Mouse (Mus musculus): ENCODE data around the gene Epp13.

- no peak for TF ChIP-seq POLR2A (IDR thresholded peaks at IDR 0.05; ENCODE audit: low read depth, low read length)
- TF ChIP-seq MAZ (IDR thresholded peaks at IDR 0.05; ENCODE audit: low read depth, low read length) = no peak
- TF ChIP-seq CTCF (conservative IDR thresholded peaks at IDR 0.05 in 1 of 2, IDR thresholded peaks at IDR 0.05 in 1 of 2; ENCODE audit: low read depth in 2 of 2, low read length in 2 of 2) = no peak
- no peak for TF ChIP-seq MAFK (IDR thresholded peaks at IDR 0.05; ENCODE audit: insufficient replicate concordance, low read length)
- TF ChIP-seq JUN (IDR thresholded peaks at IDR 0.05; ENCODE audit: insufficient read depth, low read depth, low read length) = no peak
- TF ChIP-seq MYC (IDR thresholded peaks at IDR 0.05; ENCODE audit: low read depth, low read length) = no peak
- no peak for TF ChIP-seq TCF12 (IDR thresholded peaks at IDR 0.05; ENCODE audit: low read depth, low read length)
Measured at GRCm38 (mm10) chr7:6239787-6240186, 12.7 kb upstream of the Epp13 start.

All from CH12.LX (cell line).